In genomic region chr4:100311775-100312537, GRCm38 (mm10) we compare ENCODE assay signal across 12 mouse cellular contexts.
A peak's percentile ranks its signal among the peaks of the same experiment; 100 is the strongest.
DNase-seq lines count a peak whose midpoint lies in the region; ATAC-seq and TF ChIP-seq lines count a peak whose summit lies in the region.
"Had no signal": no experiment of that assay in that cellular context is flagged by ENCODE, and none has a peak within 500 bp of the region (broad histone marks: within the 10 kb centered on the region; RNA-seq: fewer than 3 reads in every experiment).

No protein-coding gene starts in this region.

- 71% methylated on average over 10 of the region's 10 CpGs for WGBS in kidney, embryonic 14.5 days
- 84% methylated on average over 10 of the region's 10 CpGs for WGBS in forebrain, postnatal 0 days

- no peak overlapping the region for H3K27ac ChIP-seq in kidney, embryonic 14.5 days (ENCODE audit: low read depth, low read length)
- no peak overlapping the region for H3K27ac ChIP-seq in forebrain, postnatal 0 days (ENCODE audit: low read depth, low read length)
- H3K27ac ChIP-seq: embryonic facial prominence, embryonic 12.5 days; forebrain, embryonic 15.5 days; hindbrain, embryonic 10.5 days; kidney, embryonic 15.5 days had no signal

- no peaks in the 10 kb centered on the region for H3K36me3 ChIP-seq in kidney, embryonic 14.5 days (ENCODE audit: control insufficient read depth, insufficient read depth, low read length)
- no peaks in the 10 kb centered on the region for H3K36me3 ChIP-seq in forebrain, postnatal 0 days (ENCODE audit: insufficient read depth)
- H3K36me3 ChIP-seq: embryonic facial prominence, embryonic 12.5 days; forebrain, embryonic 15.5 days; hindbrain, embryonic 10.5 days; kidney, embryonic 15.5 days had no signal

- DNase-seq in kidney, postnatal 4 days: peak; percentile 42 to 45
- peak; percentile 19 for DNase-seq in 3T3-L1 (ENCODE audit: low read depth, low spot score)
- peak; percentile 52 for DNase-seq in adrenal gland, postnatal 14 days
- DNase-seq in heart, postnatal 25 days (ENCODE audit: low spot score): peak; percentile 20
- no peak for DNase-seq in embryo, embryonic 10 days (ENCODE audit: low spot score)
- no peak for DNase-seq in forebrain, postnatal 0 days
- DNase-seq: liver, postnatal 0 days had no signal

- ATAC-seq in kidney, embryonic 14.5 days (ENCODE audit: low FRiP score, low TSS enrichment): no peak
- no peak for ATAC-seq in forebrain, postnatal 0 days
- ATAC-seq: forebrain, embryonic 15.5 days; liver, postnatal 0 days had no signal

- H3K9ac ChIP-seq in kidney, embryonic 14.5 days (ENCODE audit: low read depth, low read length): no peak overlapping the region
- H3K9ac ChIP-seq in forebrain, postnatal 0 days: no peak overlapping the region
- H3K9ac ChIP-seq: embryonic facial prominence, embryonic 12.5 days; forebrain, embryonic 15.5 days; kidney, embryonic 15.5 days; liver, postnatal 0 days had no signal

- no peaks in the 10 kb centered on the region for H3K27me3 ChIP-seq in kidney, embryonic 14.5 days (ENCODE audit: control insufficient read depth, insufficient read depth, low read length)
- no peaks in the 10 kb centered on the region for H3K27me3 ChIP-seq in forebrain, postnatal 0 days (ENCODE audit: insufficient read depth, low read length)
- H3K27me3 ChIP-seq: embryonic facial prominence, embryonic 12.5 days; forebrain, embryonic 15.5 days; kidney, embryonic 15.5 days had no signal

- peaks cover 13% of the 10 kb centered on the region; the same call in 1 of the 2 replicates for H3K4me1 ChIP-seq in kidney, embryonic 14.5 days (ENCODE audit: control insufficient read depth, insufficient read depth, low read length)
- no peaks in the 10 kb centered on the region for H3K4me1 ChIP-seq in forebrain, postnatal 0 days (ENCODE audit: insufficient read depth)
- H3K4me1 ChIP-seq: forebrain, embryonic 15.5 days had no signal

- H3K4me2 ChIP-seq in kidney, embryonic 14.5 days (replicated peaks; ENCODE audit: low read depth, low read length): no peak overlapping the region
- no peak overlapping the region for H3K4me2 ChIP-seq in forebrain, postnatal 0 days (ENCODE audit: low read depth)
- H3K4me2 ChIP-seq: embryonic facial prominence, embryonic 12.5 days; forebrain, embryonic 15.5 days; kidney, embryonic 15.5 days had no signal

- no peak for TF ChIP-seq CTCF in forebrain, postnatal 0 days (IDR thresholded peaks at IDR 0.05; ENCODE audit: low read depth)

- H3K9me3 ChIP-seq in kidney, embryonic 14.5 days (ENCODE audit: control insufficient read depth, low read length): no peaks in the 10 kb centered on the region
- no peaks in the 10 kb centered on the region for H3K9me3 ChIP-seq in forebrain, postnatal 0 days (ENCODE audit: low read length)
- H3K9me3 ChIP-seq: embryonic facial prominence, embryonic 12.5 days; forebrain, embryonic 15.5 days; kidney, embryonic 15.5 days had no signal

- intact Hi-C loops in heart, postnatal 25 days (cut with DNase I): no loop called here

- H3K4me3 ChIP-seq in kidney, embryonic 14.5 days (ENCODE audit: low read length): no peak overlapping the region
- H3K4me3 ChIP-seq in forebrain, postnatal 0 days (ENCODE audit: low read depth, low read length): no peak overlapping the region
- H3K4me3 ChIP-seq: embryonic facial prominence, embryonic 12.5 days; forebrain, embryonic 15.5 days; hindbrain, embryonic 10.5 days; kidney, embryonic 15.5 days had no signal

Comparison
In these comparisons a context has a peak if more than half of its experiments do, and no peak if none do; other contexts are left out.
1. DNase-seq: peak in kidney, postnatal 4 days (2 of 2), 3T3-L1 (single experiment), adrenal gland, postnatal 14 days (single experiment) and heart, postnatal 25 days (single experiment); none in embryo, embryonic 10 days (single experiment) and forebrain, postnatal 0 days (single experiment).